Mouse (Mus musculus): ENCODE data around the gene Frmd5.
A peak's percentile ranks its signal among the peaks of the same experiment; 100 is the strongest.

The Frmd5 gene

GRCm38 (mm10) chr2:121761281-121761795, 45.5 kb downstream of the Frmd5 start:
- no peak for DNase-seq

- no peak for DNase-seq
Observed at GRCm38 (mm10) chr2:121760646-121761045, 46.2 kb downstream of the Frmd5 start.

- DNase-seq = no peak
Observed at GRCm38 (mm10) chr2:121758258-121758657, 48.6 kb downstream of the Frmd5 start.

GRCm38 (mm10) chr2:121756336-121756735, 50.6 kb downstream of the Frmd5 start:
- DNase-seq = no peak

- no peak for DNase-seq
Observed at GRCm38 (mm10) chr2:121755056-121755455, 51.8 kb downstream of the Frmd5 start.

- DNase-seq = no peak
Observed at GRCm38 (mm10) chr2:121750121-121750520, 56.8 kb downstream of the Frmd5 start.

GRCm38 (mm10) chr2:121741151-121741550, 65.7 kb downstream of the Frmd5 start:
- no peak for DNase-seq

GRCm38 (mm10) chr2:121739410-121739809, 67.5 kb downstream of the Frmd5 start:
- DNase-seq = no peak

- no peak for DNase-seq
Observed at GRCm38 (mm10) chr2:121733426-121733825, 73.5 kb downstream of the Frmd5 start.

- DNase-seq = no peak
Observed at GRCm38 (mm10) chr2:121730486-121730885, 76.4 kb downstream of the Frmd5 start.

- no peak for DNase-seq
Observed at GRCm38 (mm10) chr2:121728907-121729575, 77.8 kb downstream of the Frmd5 start.

GRCm38 (mm10) chr2:121724866-121725265, 82.0 kb downstream of the Frmd5 start:
- no peak for DNase-seq

GRCm38 (mm10) chr2:121723796-121724195, 83.1 kb downstream of the Frmd5 start:
- DNase-seq = no peak

GRCm38 (mm10) chr2:121719000-121719399, 87.9 kb downstream of the Frmd5 start:
- no peak for DNase-seq

- DNase-seq = no peak
Observed at GRCm38 (mm10) chr2:121717133-121717532, 89.8 kb downstream of the Frmd5 start.

GRCm38 (mm10) chr2:121713567-121713966, 93.3 kb downstream of the Frmd5 start:
- no peak for DNase-seq

- no peak for DNase-seq
Observed at GRCm38 (mm10) chr2:121711748-121712384, 95.0 kb downstream of the Frmd5 start.

GRCm38 (mm10) chr2:121709096-121709495, 97.8 kb downstream of the Frmd5 start:
- DNase-seq = no peak

- DNase-seq = no peak
Observed at GRCm38 (mm10) chr2:121707461-121707860, 99.4 kb downstream of the Frmd5 start.

GRCm38 (mm10) chr2:121705756-121706155, 101.1 kb downstream of the Frmd5 start:
- no peak for DNase-seq

- DNase-seq = no peak
Observed at GRCm38 (mm10) chr2:121699331-121699730, 107.6 kb downstream of the Frmd5 start.

GRCm38 (mm10) chr2:121695436-121695835, 111.5 kb downstream of the Frmd5 start:
- peak; percentile 17 for DNase-seq

- DNase-seq = peak; percentile 17
Observed at GRCm38 (mm10) chr2:121688107-121688506, 118.8 kb downstream of the Frmd5 start.

GRCm38 (mm10) chr2:121683606-121684005, 123.3 kb downstream of the Frmd5 start:
- no peak for DNase-seq
